In genomic region chr4:41390122-41390521, GRCm38 (mm10) we compare ENCODE assay signal across 8 mouse cellular contexts. TPM values are rescaled to one million over a fixed set of nuclear protein-coding genes. Genes with fewer than 3 reads are reported as not detected.
DNase-seq lines count a peak whose midpoint lies in the region; ATAC-seq and TF ChIP-seq lines count a peak whose summit lies in the region.

No protein-coding gene starts in this region.

- H3K4me2 ChIP-seq in intestine, postnatal 0 days (replicated peaks; ENCODE audit: low read depth), result no peak overlapping the region
- no peak overlapping the region for H3K4me2 ChIP-seq in limb, embryonic 13.5 days (replicated peaks)

- peak; percentile 81 for ATAC-seq in common myeloid progenitor, adult 5-6 weeks (replicated peaks; ENCODE audit: low read depth, poor library complexity, severe bottlenecking)
- ATAC-seq in intestine, postnatal 0 days, result no peak
- ATAC-seq in limb, embryonic 13.5 days (ENCODE audit: low FRiP score, low read depth), result peak; percentile 57

- peak; percentile 91 for TF ChIP-seq CTCF in intestine, postnatal 0 days (IDR thresholded peaks at IDR 0.05; ENCODE audit: low read depth)

- H3K27ac ChIP-seq in intestine, postnatal 0 days (ENCODE audit: low read depth, low read length), result no peak overlapping the region
- no peak overlapping the region for H3K27ac ChIP-seq in limb, embryonic 13.5 days

- H3K27me3 ChIP-seq in intestine, postnatal 0 days (replicated peaks; ENCODE audit: control insufficient read depth, insufficient read depth, low read length), result no peaks in the 10 kb centered on the region
- no peaks in the 10 kb centered on the region for H3K27me3 ChIP-seq in limb, embryonic 13.5 days

- H3K9me3 ChIP-seq in intestine, postnatal 0 days (ENCODE audit: control insufficient read depth), result no peaks in the 10 kb centered on the region
- no peaks in the 10 kb centered on the region for H3K9me3 ChIP-seq in limb, embryonic 13.5 days

- H3K36me3 ChIP-seq in intestine, postnatal 0 days (ENCODE audit: control insufficient read depth, insufficient read depth), result peaks cover 75% of the 10 kb centered on the region
- peaks cover 89% of the 10 kb centered on the region for H3K36me3 ChIP-seq in limb, embryonic 13.5 days

- no peak overlapping the region for H3K4me3 ChIP-seq in intestine, postnatal 0 days (ENCODE audit: low read depth, low read length)
- H3K4me3 ChIP-seq in limb, embryonic 13.5 days, result no peak overlapping the region

- DNase-seq in A20 (ENCODE audit: low read depth, low spot score) (peak; percentile 74), adipocyte (ENCODE audit: low spot score) (peak; percentile 84)
- DNase-seq in gastrocnemius, adult 8-10 months (ENCODE audit: low spot score in 2 of 2), result peak; percentile 70 to 76
- peak; percentile 78 for DNase-seq in naive thymus-derived CD4-positive, alpha-beta T cell, adult 2 months (ENCODE audit: low read depth)
- peak; percentile 58 for DNase-seq in telencephalon, adult 2 months (ENCODE audit: low read depth, low spot score)

- WGBS in intestine, postnatal 0 days, result 34% methylated on average over 3 of the region's 3 CpGs
- 25% methylated on average over 3 of the region's 3 CpGs for whole genome bisulfite sequencing in limb, embryonic 13.5 days

- no peaks in the 10 kb centered on the region for H3K4me1 ChIP-seq in intestine, postnatal 0 days (replicated peaks; ENCODE audit: control insufficient read depth, insufficient read depth, low read length)
- no peaks in the 10 kb centered on the region for H3K4me1 ChIP-seq in limb, embryonic 13.5 days

- no peak overlapping the region for H3K9ac ChIP-seq in intestine, postnatal 0 days (ENCODE audit: low read depth, low read length)
- H3K9ac ChIP-seq in limb, embryonic 13.5 days, result no peak overlapping the region

RNA-seq across cellular contexts. Expression of gene Ubap1, which starts 41.3 kb away (rescaled TPM):
- total RNA-seq in common myeloid progenitor, adult 5-6 weeks (2017), result 28.9 and 44.8 TPM in 2 replicates
- total RNA-seq in gastrocnemius, adult 8-10 months (2022), result 10 to 100 TPM; 36.8 to 54.6 (median 42.7) TPM
- polyA plus RNA-seq in intestine, postnatal 0 days (2015; fragmentation: Nextera tagmentation; extraction: Ambion mirVana), result 36.3 and 44.7 TPM in 2 replicates
- polyA plus RNA-seq in limb, embryonic 13.5 days (2015; fragmentation: Nextera tagmentation; extraction: Ambion mirVana), result 54.6 and 54.8 TPM in 2 replicates
